In the genomic region with DNA sequence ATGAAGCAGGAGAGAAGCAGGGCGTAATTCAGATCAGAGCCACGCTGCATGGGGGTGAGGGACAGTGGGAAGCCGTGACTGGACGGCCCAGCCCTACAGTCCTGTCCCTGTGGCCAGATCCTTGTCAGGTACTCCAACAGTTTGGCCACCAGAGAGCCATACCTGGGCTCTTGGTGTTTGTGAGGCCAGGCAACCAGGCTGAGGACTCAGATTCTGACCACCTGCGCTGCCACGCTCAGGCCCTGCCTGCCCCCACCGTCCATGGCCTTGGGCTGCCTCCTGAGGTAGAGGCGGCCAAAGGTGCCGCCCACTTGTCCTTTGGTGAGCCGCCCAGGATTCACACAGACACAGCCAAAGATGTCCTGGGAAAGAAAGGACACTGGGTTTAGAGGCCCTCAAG, we compare ENCODE assay signal across 12 mouse cellular contexts. TPM values are rescaled to one million over a fixed set of nuclear protein-coding genes. Genes with fewer than 3 reads are reported as not detected.
DNase-seq lines count a peak whose midpoint lies in the region; ATAC-seq and TF ChIP-seq lines count a peak whose summit lies in the region.
"Had no signal": no experiment of that assay in that cellular context is flagged by ENCODE, and none has a peak within 500 bp of the region (broad histone marks: within the 10 kb centered on the region; RNA-seq: fewer than 3 reads in every experiment).

No protein-coding gene starts in this region.

- TF ChIP-seq POLR2A in heart, adult 2 months (IDR thresholded peaks at IDR 0.05; ENCODE audit: insufficient read depth, low read depth, low read length): no peak
- TF ChIP-seq POLR2A in small intestine, adult 2 months (IDR thresholded peaks at IDR 0.05; ENCODE audit: low read depth, low read length): no peak

- intact Hi-C loops in heart, adult 2 months (cut with DNase I): loop anchor here (1.0 to 2.0 kb wide), 2 partner anchors 12 to 16 kb away; a partner anchor contains a TSS
- intact Hi-C loops in heart, postnatal 14 days (cut with DNase I): no loop called here

- H3K27me3 ChIP-seq in heart, adult 2 months (ENCODE audit: control insufficient read depth, insufficient read depth, low read length): no peaks in the 10 kb centered on the region
- no peaks in the 10 kb centered on the region for H3K27me3 ChIP-seq in lung, embryonic 15.5 days
- no peaks in the 10 kb centered on the region for H3K27me3 ChIP-seq in small intestine, adult 2 months (ENCODE audit: control insufficient read depth, insufficient read depth, low read length)

- DNase-seq in heart, adult 2 months: no peak
- no peak for DNase-seq in heart, postnatal 14 days
- no peak for DNase-seq in lung, adult 18-20 months
- peak; percentile 34 for DNase-seq in cerebellum, postnatal 36 days
- DNase-seq in layer of hippocampus, postnatal 10 days (ENCODE audit: low spot score in 2 of 2): no peak
- DNase-seq in right cerebral cortex, postnatal 36 days (ENCODE audit: low spot score in 2 of 2): no peak

- H3K79me2 ChIP-seq in heart, adult 2 months (replicated peaks; ENCODE audit: control insufficient read depth, insufficient read depth, low read length): no peaks in the 10 kb centered on the region

- H3K4me2 ChIP-seq in lung, embryonic 15.5 days: no peak overlapping the region
- H3K4me2 ChIP-seq: midbrain, embryonic 11.5 days had no signal

- peak overlapping the region; percentile 73 for H3K27ac ChIP-seq in heart, adult 2 months
- peak overlapping the region; percentile 69 for H3K27ac ChIP-seq in lung, embryonic 15.5 days
- H3K27ac ChIP-seq in small intestine, adult 2 months (ENCODE audit: insufficient read depth, low read depth, low read length): peak overlapping the region; percentile 28; the same call in 1 of the 2 replicates

- H3K9me3 ChIP-seq in lung, embryonic 15.5 days: no peaks in the 10 kb centered on the region

- no peak overlapping the region for H3K4me3 ChIP-seq in heart, adult 2 months
- no peak overlapping the region for H3K4me3 ChIP-seq in lung, embryonic 15.5 days
- no peak overlapping the region for H3K4me3 ChIP-seq in small intestine, adult 2 months (ENCODE audit: low read depth, low read length)

- no peak for TF ChIP-seq EP300 in heart, adult 2 months (IDR thresholded peaks at IDR 0.05; ENCODE audit: insufficient read depth, low read depth, low read length)

- H3K9ac ChIP-seq in heart, adult 2 months (ENCODE audit: low read depth, low read length): no peak overlapping the region
- 0 out of 2 replicates have a peak overlapping the region, but pooled peaks have one; percentile 0 for H3K9ac ChIP-seq in lung, embryonic 15.5 days

- H3K36me3 ChIP-seq in heart, adult 2 months (ENCODE audit: control insufficient read depth, insufficient read depth, low read length): no peaks in the 10 kb centered on the region
- H3K36me3 ChIP-seq in lung, embryonic 15.5 days: peaks cover 13% of the 10 kb centered on the region; the same call in 1 of the 2 replicates
- H3K36me3 ChIP-seq in small intestine, adult 2 months (ENCODE audit: control insufficient read depth, insufficient read depth, low read length): peaks cover 15% of the 10 kb centered on the region

- 58% methylated on average over 10 of the region's 10 CpGs for WGBS in heart, adult 2 months
- WGBS in lung, embryonic 15.5 days: 82% methylated on average over 10 of the region's 10 CpGs
- 89% methylated on average over 10 of the region's 10 CpGs for WGBS in small intestine, adult 2 months

- no peak for ATAC-seq in lung, embryonic 15.5 days (ENCODE audit: borderline replicate concordance, extremely low read depth, low FRiP score, low TSS enrichment)

- no peak for TF ChIP-seq CTCF in heart, adult 2 months (IDR thresholded peaks at IDR 0.05)
- TF ChIP-seq CTCF in small intestine, adult 2 months (IDR thresholded peaks at IDR 0.05; ENCODE audit: extremely low read depth, insufficient read length, insufficient replicate concordance, low read depth, low read length): no peak

- H3K4me1 ChIP-seq in heart, adult 2 months (ENCODE audit: control insufficient read depth, insufficient read depth, low read length): peaks cover 36% of the 10 kb centered on the region
- peaks cover 65% of the 10 kb centered on the region for H3K4me1 ChIP-seq in lung, embryonic 15.5 days
- H3K4me1 ChIP-seq in small intestine, adult 2 months (ENCODE audit: control insufficient read depth, insufficient read depth, insufficient read length, low read length): peaks cover 39% of the 10 kb centered on the region

RNA-seq across cellular contexts. Expression of a gene that starts 16.0 kb away (rescaled TPM):
- 1 to 10 TPM; 8.0 to 8.4 TPM for total RNA-seq in heart, adult 2 months (2021)
- 11.7 and 19.0 TPM in 2 replicates for polyA plus RNA-seq in heart, adult 2 months (2012; rRNA removed)
- 10 to 100 TPM in 1 of 2 experiments, 1 to 10 TPM in 1; 9.9 to 12.0 TPM for total RNA-seq in heart, postnatal 14 days (2021)
- polyA plus RNA-seq in lung, embryonic 15.5 days (2015; fragmentation: Nextera tagmentation; extraction: Ambion mirVana): 12.0 and 14.1 TPM in 2 replicates
- 10.3 and 30.6 TPM in 2 replicates for polyA plus RNA-seq in small intestine, adult 2 months (2012; rRNA removed)
- total RNA-seq in layer of hippocampus, postnatal 10 days (2021): 1 to 10 TPM; 5.2 to 5.7 TPM
- total RNA-seq: granulocyte monocyte progenitor cell, adult 5-6 weeks had no signal

RNA-seq across cellular contexts. Expression of a gene that starts 23.3 kb away (rescaled TPM):
- total RNA-seq in heart, adult 2 months (2021): 10 to 100 TPM in 1 of 2 experiments, 1 to 10 TPM in 1; 8.6 to 10.9 TPM
- polyA plus RNA-seq in heart, adult 2 months (2012; rRNA removed): 27.9 and 38.7 TPM in 2 replicates
- 10 to 100 TPM; 12.3 to 14.2 TPM for total RNA-seq in heart, postnatal 14 days (2021)
- 72.3 and 75.3 TPM in 2 replicates for polyA plus RNA-seq in lung, embryonic 15.5 days (2015; fragmentation: Nextera tagmentation; extraction: Ambion mirVana)
- 14.2 and 40.8 TPM in 2 replicates for polyA plus RNA-seq in small intestine, adult 2 months (2012; rRNA removed)
- 10 to 100 TPM in 1 of 2 experiments, 1 to 10 TPM in 1; 10.0 to 10.1 TPM for total RNA-seq in layer of hippocampus, postnatal 10 days (2021)

RNA-seq across cellular contexts. Expression of a gene that starts 27.8 kb away (rescaled TPM):
- total RNA-seq in heart, adult 2 months (2021): 10 to 100 TPM; 82.3 to 83.5 TPM
- polyA plus RNA-seq in heart, adult 2 months (2012; rRNA removed): 71.8 and 104 TPM in 2 replicates
- 100 to 1,000 TPM; 101 TPM for total RNA-seq in heart, postnatal 14 days (2021)
- polyA plus RNA-seq in lung, embryonic 15.5 days (2015; fragmentation: Nextera tagmentation; extraction: Ambion mirVana): 142 and 147 TPM in 2 replicates
- polyA plus RNA-seq in small intestine, adult 2 months (2012; rRNA removed): 34.1 and 64.3 TPM in 2 replicates
- total RNA-seq in layer of hippocampus, postnatal 10 days (2021): 10 to 100 TPM; 76.0 to 79.9 TPM

RNA-seq across cellular contexts. Expression of a gene that starts 45.3 kb away (rescaled TPM):
- total RNA-seq in heart, adult 2 months (2021): not detected
- not detected in 2 replicates for polyA plus RNA-seq in heart, adult 2 months (2012; rRNA removed)
- not detected for total RNA-seq in heart, postnatal 14 days (2021)
- polyA plus RNA-seq in lung, embryonic 15.5 days (2015; fragmentation: Nextera tagmentation; extraction: Ambion mirVana): not detected in 2 replicates
- 0.08 TPM in 1 of 2 replicates, not detected in the other for polyA plus RNA-seq in small intestine, adult 2 months (2012; rRNA removed)
- total RNA-seq in layer of hippocampus, postnatal 10 days (2021): not detected
- total RNA-seq: granulocyte monocyte progenitor cell, adult 5-6 weeks; left cerebral cortex, postnatal 36 days; MEL had no signal
- polyA plus RNA-seq: midbrain, embryonic 11.5 days had no signal

RNA-seq across cellular contexts. Expression of a gene that starts 46.7 kb away (rescaled TPM):
- under 1 TPM; 0.14 to 0.47 TPM for total RNA-seq in heart, adult 2 months (2021)
- 0.25 and 0.67 TPM in 2 replicates for polyA plus RNA-seq in heart, adult 2 months (2012; rRNA removed)
- total RNA-seq in heart, postnatal 14 days (2021): under 1 TPM; 0.79 to 0.93 TPM
- polyA plus RNA-seq in lung, embryonic 15.5 days (2015; fragmentation: Nextera tagmentation; extraction: Ambion mirVana): 3.2 and 3.6 TPM in 2 replicates
- 0.90 and 2.0 TPM in 2 replicates for polyA plus RNA-seq in small intestine, adult 2 months (2012; rRNA removed)
- 1 to 10 TPM; 4.4 to 5.5 TPM for total RNA-seq in layer of hippocampus, postnatal 10 days (2021)

Comparison
In these comparisons a context has a peak if more than half of its experiments do, and no peak if none do; other contexts are left out.
1. DNase-seq: peak in cerebellum, postnatal 36 days (2 of 2); none in heart, adult 2 months (0 of 2), heart, postnatal 14 days (0 of 2), lung, adult 18-20 months (0 of 2), layer of hippocampus, postnatal 10 days (0 of 2) and right cerebral cortex, postnatal 36 days (0 of 2).
2. Peak in every context shown above with its lines, with median percentiles within 50 percentile points of each other: H3K27ac ChIP-seq.